Mouse (Mus musculus): ENCODE results near the gene Sp2. TPM values are rescaled to one million over a fixed set of nuclear protein-coding genes. Genes with fewer than 3 reads are reported as not detected.

Gene Sp2
- polyA plus RNA-seq, 1 experiment from 2014 or later: 5.8 TPM

DNA sequence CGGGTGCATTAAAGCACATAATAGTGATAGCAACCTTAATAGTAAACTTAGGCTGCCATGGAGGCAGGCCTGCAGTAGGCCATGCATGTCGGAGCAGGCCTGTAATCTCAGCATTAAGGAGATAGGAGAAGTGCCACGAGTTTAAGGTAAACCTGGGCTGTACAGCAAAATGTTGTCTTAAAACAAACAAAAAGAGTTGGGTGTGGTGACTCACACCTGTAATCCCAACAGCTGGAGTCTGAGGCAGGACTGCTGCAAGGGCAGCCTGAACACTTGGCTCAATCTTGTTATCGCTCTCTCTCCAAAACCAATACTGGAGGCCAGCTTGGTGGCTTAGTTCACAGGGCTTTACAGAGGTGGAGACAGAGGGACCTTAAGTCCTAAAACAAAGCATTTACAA lies 27.7 kb downstream of the Sp2 start:
- ATAC-seq (ENCODE audit: low FRiP score, low TSS enrichment): peak; percentile 77
- H3K27ac ChIP-seq (replicated peaks): peak overlapping the region; percentile 67
- no peak overlapping the region for H3K9ac ChIP-seq (ENCODE audit: low read length)
- 59% methylated on average over 4 of the region's 4 CpGs for WGBS
- H3K4me2 ChIP-seq (replicated peaks; ENCODE audit: low read depth): no peak overlapping the region
- DNase-seq (ENCODE audit: low spot score): peak; percentile 69
- no peak for TF ChIP-seq CTCF (IDR thresholded peaks at IDR 0.05; ENCODE audit: low read depth)
- TF ChIP-seq EP300 (optimal IDR thresholded peaks at IDR 0.05): no peak
- H3K9me3 ChIP-seq (ENCODE audit: control insufficient read depth, low read length): no peaks in the 10 kb centered on the region
- H3K4me3 ChIP-seq (ENCODE audit: low read depth, low read length): no peak overlapping the region
- H3K27me3 ChIP-seq (ENCODE audit: control insufficient read depth, insufficient read depth, low read length): no peaks in the 10 kb centered on the region
- H3K36me3 ChIP-seq (ENCODE audit: control insufficient read depth, insufficient read depth, low read length): peaks cover 37% of the 10 kb centered on the region
- H3K4me1 ChIP-seq (replicated peaks; ENCODE audit: control insufficient read depth, insufficient read depth): no peaks in the 10 kb centered on the region

DNA sequence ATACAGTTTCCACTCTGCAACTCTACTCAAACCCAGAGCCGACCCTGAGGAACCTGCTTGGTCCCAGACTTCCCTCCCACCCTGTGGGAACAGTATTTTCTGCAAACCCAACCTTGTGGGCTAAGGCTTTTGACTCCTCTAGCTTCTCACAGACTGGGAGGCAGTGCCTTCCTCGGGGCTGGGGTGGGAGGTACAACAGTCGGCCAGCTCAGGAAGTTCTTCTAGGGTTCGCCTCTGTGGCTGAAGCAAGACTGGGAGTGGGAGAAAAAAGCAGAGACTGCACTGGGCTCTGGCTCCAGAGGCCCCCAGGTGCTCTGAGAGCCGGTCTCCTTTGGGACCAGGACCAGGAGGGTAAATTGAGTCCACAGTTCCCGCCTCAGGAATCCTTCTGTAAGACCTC lies 29.9 kb downstream of the Sp2 start:
- H3K36me3 ChIP-seq (ENCODE audit: control insufficient read depth, insufficient read depth, low read length): peaks cover 28% of the 10 kb centered on the region
- WGBS: 68% methylated on average over 6 of the region's 6 CpGs

DNA sequence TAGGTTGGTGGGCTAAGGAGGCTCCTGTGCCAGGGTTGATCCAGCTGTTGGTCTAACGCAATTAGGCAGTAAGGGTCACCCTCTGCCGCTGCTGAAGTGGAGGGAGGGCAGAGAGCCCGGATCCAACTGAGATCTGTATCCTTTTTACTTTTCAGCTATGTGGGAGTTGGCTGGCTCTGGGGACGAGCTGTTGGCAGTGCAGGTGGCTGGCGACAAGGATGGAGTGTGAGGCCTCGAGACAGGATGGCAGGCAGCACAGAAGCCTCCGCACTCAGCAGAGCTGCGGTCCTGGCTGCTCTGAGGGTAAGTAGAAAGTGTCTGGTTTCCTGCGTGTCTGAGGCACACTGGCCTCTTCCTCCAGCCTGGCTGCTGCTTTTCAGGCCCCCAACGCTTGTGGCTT lies 30.3 kb downstream of the Sp2 start:
- H3K27ac ChIP-seq (replicated peaks): no peak overlapping the region
- H3K9ac ChIP-seq (ENCODE audit: low read length): no peak overlapping the region
- no peaks in the 10 kb centered on the region for H3K9me3 ChIP-seq (ENCODE audit: control insufficient read depth, low read length)
- no peak overlapping the region for H3K4me3 ChIP-seq (ENCODE audit: low read depth, low read length)
- TF ChIP-seq EP300 (optimal IDR thresholded peaks at IDR 0.05) (no peak), CTCF (IDR thresholded peaks at IDR 0.05; ENCODE audit: low read depth) (no peak)
- H3K4me1 ChIP-seq (replicated peaks; ENCODE audit: control insufficient read depth, insufficient read depth): no peaks in the 10 kb centered on the region
- no peak overlapping the region for H3K4me2 ChIP-seq (replicated peaks; ENCODE audit: low read depth)
- ATAC-seq (ENCODE audit: low FRiP score, low TSS enrichment) (no peak), DNase-seq (ENCODE audit: low spot score) (no peak)
- H3K36me3 ChIP-seq (ENCODE audit: control insufficient read depth, insufficient read depth, low read length): peaks cover 25% of the 10 kb centered on the region
- H3K27me3 ChIP-seq (ENCODE audit: control insufficient read depth, insufficient read depth, low read length): no peaks in the 10 kb centered on the region
- 78% methylated on average over 10 of the region's 10 CpGs for WGBS

More for the DNA sequence above, 29.9 kb downstream of the Sp2 start:
- Histone ChIP-seq H3K4me2 (replicated peaks; ENCODE audit: low read depth) (no peak overlapping the region), H3K4me1 (replicated peaks; ENCODE audit: control insufficient read depth, insufficient read depth) (no peaks in the 10 kb centered on the region), H3K9ac (ENCODE audit: low read length) (no peak overlapping the region), H3K9me3 (ENCODE audit: control insufficient read depth, low read length) (no peaks in the 10 kb centered on the region), H3K27ac (replicated peaks) (no peak overlapping the region), H3K4me3 (ENCODE audit: low read depth, low read length) (no peak overlapping the region), H3K27me3 (ENCODE audit: control insufficient read depth, insufficient read depth, low read length) (no peaks in the 10 kb centered on the region)
- no peak for ATAC-seq (ENCODE audit: low FRiP score, low TSS enrichment)
- no peak for TF ChIP-seq CTCF (IDR thresholded peaks at IDR 0.05; ENCODE audit: low read depth)
- TF ChIP-seq EP300 (optimal IDR thresholded peaks at IDR 0.05): no peak
- DNase-seq (ENCODE audit: low spot score): no peak

DNA sequence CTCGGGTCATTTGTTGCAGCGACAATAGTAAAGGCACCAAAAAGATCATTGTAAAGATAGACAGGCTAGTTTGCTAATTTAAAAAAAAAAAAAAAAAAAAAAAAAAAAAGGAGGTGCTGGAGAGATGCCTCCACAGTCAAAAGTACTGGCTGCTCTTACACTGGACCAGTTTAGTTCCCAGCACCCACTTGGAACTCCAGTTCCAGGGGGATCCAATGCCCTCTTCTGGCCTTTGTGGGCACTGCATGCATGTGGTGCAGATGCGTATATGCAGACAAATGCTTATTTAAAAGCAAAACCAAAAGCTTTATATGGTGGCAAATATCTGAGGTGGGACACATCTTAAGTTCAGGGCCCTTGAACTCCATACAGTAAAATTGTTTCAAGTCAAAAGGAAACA lies 32.0 kb downstream of the Sp2 start:
- no peak overlapping the region for H3K4me3 ChIP-seq (ENCODE audit: low read depth, low read length)
- no peak overlapping the region for H3K27ac ChIP-seq (replicated peaks)
- H3K4me1 ChIP-seq (replicated peaks; ENCODE audit: control insufficient read depth, insufficient read depth): no peaks in the 10 kb centered on the region
- no peaks in the 10 kb centered on the region for H3K27me3 ChIP-seq (ENCODE audit: control insufficient read depth, insufficient read depth, low read length)
- no peak overlapping the region for H3K4me2 ChIP-seq (replicated peaks; ENCODE audit: low read depth)
- DNase-seq (ENCODE audit: low spot score) (no peak), ATAC-seq (ENCODE audit: low FRiP score, low TSS enrichment) (no peak)
- 96% methylated on average over 3 of the region's 3 CpGs for WGBS
- H3K9me3 ChIP-seq (ENCODE audit: control insufficient read depth, low read length): no peaks in the 10 kb centered on the region
- H3K36me3 ChIP-seq (ENCODE audit: control insufficient read depth, insufficient read depth, low read length): peaks cover 18% of the 10 kb centered on the region
- no peak overlapping the region for H3K9ac ChIP-seq (ENCODE audit: low read length)
- TF ChIP-seq EP300 (optimal IDR thresholded peaks at IDR 0.05) (no peak), CTCF (IDR thresholded peaks at IDR 0.05; ENCODE audit: low read depth) (peak; percentile 53)

DNA sequence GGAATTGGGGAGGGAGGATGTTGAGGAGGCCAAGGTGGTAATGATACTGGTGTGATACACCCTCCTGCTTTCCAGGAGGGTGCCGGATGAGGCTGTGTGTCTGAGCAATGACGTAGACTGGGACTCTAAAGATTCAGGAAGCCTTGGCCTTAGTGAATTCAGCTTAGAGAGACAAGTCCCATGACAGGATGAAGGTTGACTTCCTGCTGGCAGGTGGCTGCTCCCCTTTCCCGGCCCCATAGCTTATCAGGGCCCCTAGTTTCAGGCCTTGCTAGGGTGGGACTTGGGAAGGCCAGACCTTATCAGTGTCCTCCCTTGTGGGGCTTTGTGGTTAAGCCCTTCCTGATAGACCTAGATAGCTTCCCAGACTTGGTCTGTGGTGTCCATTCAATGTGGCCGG lies 34.9 kb downstream of the Sp2 start:
- Histone ChIP-seq H3K27ac (replicated peaks) (no peak overlapping the region), H3K27me3 (ENCODE audit: control insufficient read depth, insufficient read depth, low read length) (no peaks in the 10 kb centered on the region), H3K4me2 (replicated peaks; ENCODE audit: low read depth) (no peak overlapping the region), H3K36me3 (ENCODE audit: control insufficient read depth, insufficient read depth, low read length) (0 out of 2 replicates have a peak, but pooled peaks cover 7% of the 10 kb centered on the region), H3K9me3 (ENCODE audit: control insufficient read depth, low read length) (no peaks in the 10 kb centered on the region), H3K4me1 (replicated peaks; ENCODE audit: control insufficient read depth, insufficient read depth) (peaks cover 3% of the 10 kb centered on the region; the same call in 1 of the 2 replicates), H3K9ac (ENCODE audit: low read length) (no peak overlapping the region), H3K4me3 (ENCODE audit: low read depth, low read length) (no peak overlapping the region)
- TF ChIP-seq CTCF (IDR thresholded peaks at IDR 0.05; ENCODE audit: low read depth) (no peak), EP300 (optimal IDR thresholded peaks at IDR 0.05) (no peak)
- DNase-seq (ENCODE audit: low spot score) (no peak), ATAC-seq (ENCODE audit: low FRiP score, low TSS enrichment) (no peak)
- WGBS: 78% methylated on average over 4 of the region's 4 CpGs

DNA sequence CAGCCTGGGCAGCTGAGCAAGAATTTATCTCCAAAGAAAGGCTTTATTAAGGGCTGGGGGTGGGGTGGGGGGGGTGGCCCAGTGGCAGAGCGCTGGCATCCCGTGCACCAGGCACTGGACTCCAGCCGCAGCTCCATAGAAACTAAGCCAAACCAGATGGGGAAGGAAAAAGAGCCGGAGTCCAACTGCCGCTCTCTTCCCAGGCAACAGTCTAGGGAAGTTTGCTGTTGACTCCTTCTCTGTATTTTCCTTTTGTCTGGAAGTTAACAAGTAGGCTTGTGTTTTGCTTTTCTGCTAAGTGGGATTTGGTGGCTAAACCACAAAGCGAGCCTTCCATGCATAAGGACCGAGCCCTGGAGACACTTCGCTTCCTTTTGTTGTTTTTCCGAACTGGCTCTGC lies 36.3 kb downstream of the Sp2 start:
- no peaks in the 10 kb centered on the region for H3K9me3 ChIP-seq (ENCODE audit: control insufficient read depth, low read length)
- no peak overlapping the region for H3K4me2 ChIP-seq (replicated peaks; ENCODE audit: low read depth)
- DNase-seq (ENCODE audit: low spot score): no peak
- no peak for ATAC-seq (ENCODE audit: low FRiP score, low TSS enrichment)
- no peak for TF ChIP-seq CTCF (IDR thresholded peaks at IDR 0.05; ENCODE audit: low read depth)
- no peak for TF ChIP-seq EP300 (optimal IDR thresholded peaks at IDR 0.05)
- WGBS: 83% methylated on average over 9 of the region's 9 CpGs
- no peaks in the 10 kb centered on the region for H3K27me3 ChIP-seq (ENCODE audit: control insufficient read depth, insufficient read depth, low read length)
- no peak overlapping the region for H3K4me3 ChIP-seq (ENCODE audit: low read depth, low read length)
- H3K9ac ChIP-seq (ENCODE audit: low read length): no peak overlapping the region
- H3K4me1 ChIP-seq (replicated peaks; ENCODE audit: control insufficient read depth, insufficient read depth): peaks cover 3% of the 10 kb centered on the region; the same call in 1 of the 2 replicates
- H3K27ac ChIP-seq (replicated peaks): no peak overlapping the region
- no peaks in the 10 kb centered on the region for H3K36me3 ChIP-seq (ENCODE audit: control insufficient read depth, insufficient read depth, low read length)

All from stomach, postnatal 0 days (tissue).